Mouse (Mus musculus): ENCODE measurements around the gene Trdn. TPM values are rescaled to one million over a fixed set of nuclear protein-coding genes. Genes with fewer than 3 reads are reported as not detected.

Gene Trdn
- 193 and 215 TPM in 2 replicates for polyA plus RNA-seq (2015; fragmentation: Nextera tagmentation; extraction: Ambion mirVana)

GRCm38 (mm10) chr10:33080254-33080653 is at the start of gene Trdn:
Trdn (plus strand) TSS chr10:33080554.
- H3K27me3 ChIP-seq (replicated peaks): no peaks in the 10 kb centered on the region
- no peak for ATAC-seq (ENCODE audit: extremely low read depth, insufficient number of reproducible peaks, low FRiP score, low TSS enrichment)
- 92% methylated on average over 1 of the region's 1 CpGs for WGBS
- H3K9me3 ChIP-seq: no peaks in the 10 kb centered on the region
- H3K36me3 ChIP-seq: no peaks in the 10 kb centered on the region
- H3K4me3 ChIP-seq: no peak within 1 kb of the TSS
- H3K4me2 ChIP-seq: no peak within 1 kb of the TSS
- H3K4me1 ChIP-seq: peaks cover 10% of the 10 kb centered on the region
- no peak within 1 kb of the TSS for H3K9ac ChIP-seq
- no peak within 1 kb of the TSS for H3K27ac ChIP-seq (replicated peaks)

- WGBS: 72% methylated on average over 1 of the region's 1 CpGs
- no peak for ATAC-seq (ENCODE audit: extremely low read depth, insufficient number of reproducible peaks, low FRiP score, low TSS enrichment)
- no peak overlapping the region for H3K27ac ChIP-seq (replicated peaks)
- H3K36me3 ChIP-seq: no peaks in the 10 kb centered on the region
- H3K9me3 ChIP-seq: no peaks in the 10 kb centered on the region
- no peaks in the 10 kb centered on the region for H3K27me3 ChIP-seq (replicated peaks)
- no peak overlapping the region for H3K4me2 ChIP-seq
- H3K4me1 ChIP-seq: no peaks in the 10 kb centered on the region
- H3K9ac ChIP-seq: no peak overlapping the region
- H3K4me3 ChIP-seq: no peak overlapping the region
Measured at GRCm38 (mm10) chr10:33060771-33061170, 19.6 kb upstream of the Trdn start.

- H3K4me3 ChIP-seq: no peak overlapping the region
- H3K9me3 ChIP-seq: no peaks in the 10 kb centered on the region
- H3K4me2 ChIP-seq: no peak overlapping the region
- H3K36me3 ChIP-seq: no peaks in the 10 kb centered on the region
- 87% methylated on average over 1 of the region's 1 CpGs for WGBS
- no peak overlapping the region for H3K9ac ChIP-seq
- no peak for ATAC-seq (ENCODE audit: extremely low read depth, insufficient number of reproducible peaks, low FRiP score, low TSS enrichment)
- H3K27ac ChIP-seq (replicated peaks): no peak overlapping the region
- H3K27me3 ChIP-seq (replicated peaks): no peaks in the 10 kb centered on the region
- H3K4me1 ChIP-seq: no peaks in the 10 kb centered on the region
Measured at GRCm38 (mm10) chr10:33065566-33065965, 14.8 kb upstream of the Trdn start.

- H3K36me3 ChIP-seq: no peaks in the 10 kb centered on the region
- no peaks in the 10 kb centered on the region for H3K27me3 ChIP-seq (replicated peaks)
- H3K4me2 ChIP-seq: no peak overlapping the region
- no peak overlapping the region for H3K4me3 ChIP-seq
- no peak for ATAC-seq (ENCODE audit: extremely low read depth, insufficient number of reproducible peaks, low FRiP score, low TSS enrichment)
- no peak overlapping the region for H3K9ac ChIP-seq
- H3K9me3 ChIP-seq: no peaks in the 10 kb centered on the region
- 0 out of 2 replicates have a peak, but pooled peaks cover 4% of the 10 kb centered on the region for H3K4me1 ChIP-seq
- no peak overlapping the region for H3K27ac ChIP-seq (replicated peaks)
- WGBS: 56% methylated on average over 3 of the region's 3 CpGs
Measured at GRCm38 (mm10) chr10:33073126-33073525, 7.2 kb upstream of the Trdn start.

GRCm38 (mm10) chr10:33082151-33082844 is 1.9 kb downstream of the Trdn start:
- Histone ChIP-seq H3K9ac (no peak overlapping the region; the same call in 1 of the 2 replicates), H3K9me3 (no peaks in the 10 kb centered on the region), H3K4me3 (no peak overlapping the region), H3K4me2 (peak overlapping the region; percentile 51), H3K36me3 (no peaks in the 10 kb centered on the region), H3K4me1 (peaks cover 14% of the 10 kb centered on the region), H3K27ac (replicated peaks) (peak overlapping the region; percentile 73), H3K27me3 (replicated peaks) (no peaks in the 10 kb centered on the region)
- no peak for ATAC-seq (ENCODE audit: extremely low read depth, insufficient number of reproducible peaks, low FRiP score, low TSS enrichment)
- 59% methylated on average over 2 of the region's 2 CpGs for WGBS

- Histone ChIP-seq H3K36me3 (no peaks in the 10 kb centered on the region), H3K4me3 (peak overlapping the region; percentile 58), H3K27me3 (replicated peaks) (no peaks in the 10 kb centered on the region), H3K9ac (peak overlapping the region; percentile 78), H3K27ac (replicated peaks) (peak overlapping the region; percentile 94), H3K9me3 (no peaks in the 10 kb centered on the region), H3K4me2 (peak overlapping the region; percentile 51), H3K4me1 (peaks cover 20% of the 10 kb centered on the region)
- WGBS: 42% methylated on average over 1 of the region's 1 CpGs
- no peak for ATAC-seq (ENCODE audit: extremely low read depth, insufficient number of reproducible peaks, low FRiP score, low TSS enrichment)
Measured at GRCm38 (mm10) chr10:33082961-33083626, 2.7 kb downstream of the Trdn start.

GRCm38 (mm10) chr10:33083627-33084158 is 3.3 kb downstream of the Trdn start:
- no peak for ATAC-seq (ENCODE audit: extremely low read depth, insufficient number of reproducible peaks, low FRiP score, low TSS enrichment)
- WGBS: 24% methylated on average over 5 of the region's 5 CpGs
- peak overlapping the region; percentile 94 for H3K27ac ChIP-seq (replicated peaks)

GRCm38 (mm10) chr10:33088403-33088802 is 8.0 kb downstream of the Trdn start:
- Histone ChIP-seq H3K27ac (replicated peaks) (no peak overlapping the region), H3K9ac (no peak overlapping the region), H3K27me3 (replicated peaks) (no peaks in the 10 kb centered on the region), H3K9me3 (no peaks in the 10 kb centered on the region), H3K4me1 (peaks cover 40% of the 10 kb centered on the region), H3K36me3 (no peaks in the 10 kb centered on the region), H3K4me3 (no peak overlapping the region), H3K4me2 (no peak overlapping the region)
- ATAC-seq (ENCODE audit: extremely low read depth, insufficient number of reproducible peaks, low FRiP score, low TSS enrichment): no peak

More at GRCm38 (mm10) chr10:33083627-33084158, 3.3 kb downstream of the Trdn start:
- peaks cover 26% of the 10 kb centered on the region for H3K4me1 ChIP-seq
- no peaks in the 10 kb centered on the region for H3K27me3 ChIP-seq (replicated peaks)
- peak overlapping the region; percentile 51 for H3K4me2 ChIP-seq
- H3K4me3 ChIP-seq: peak overlapping the region; percentile 58
- H3K9me3 ChIP-seq: no peaks in the 10 kb centered on the region
- H3K36me3 ChIP-seq: no peaks in the 10 kb centered on the region
- peak overlapping the region; percentile 78 for H3K9ac ChIP-seq

GRCm38 (mm10) chr10:33092400-33092799 is 12.0 kb downstream of the Trdn start:
- no peak for ATAC-seq (ENCODE audit: extremely low read depth, insufficient number of reproducible peaks, low FRiP score, low TSS enrichment)
- H3K9ac ChIP-seq: no peak overlapping the region
- H3K4me1 ChIP-seq: peaks cover 49% of the 10 kb centered on the region
- no peak overlapping the region for H3K4me3 ChIP-seq
- H3K36me3 ChIP-seq: no peaks in the 10 kb centered on the region
- 15% methylated on average over 1 of the region's 1 CpGs for WGBS
- H3K27ac ChIP-seq (replicated peaks): no peak overlapping the region
- no peaks in the 10 kb centered on the region for H3K27me3 ChIP-seq (replicated peaks)
- H3K9me3 ChIP-seq: no peaks in the 10 kb centered on the region
- no peak overlapping the region for H3K4me2 ChIP-seq

GRCm38 (mm10) chr10:33107942-33108341 is 27.6 kb downstream of the Trdn start:
- Histone ChIP-seq H3K9me3 (no peaks in the 10 kb centered on the region), H3K4me3 (no peak overlapping the region), H3K36me3 (no peaks in the 10 kb centered on the region), H3K27me3 (replicated peaks) (no peaks in the 10 kb centered on the region), H3K27ac (replicated peaks) (no peak overlapping the region), H3K9ac (no peak overlapping the region), H3K4me2 (no peak overlapping the region), H3K4me1 (peaks cover 6% of the 10 kb centered on the region)
- ATAC-seq (ENCODE audit: extremely low read depth, insufficient number of reproducible peaks, low FRiP score, low TSS enrichment): no peak

GRCm38 (mm10) chr10:33123028-33123427 is 42.7 kb downstream of the Trdn start:
- Histone ChIP-seq H3K9me3 (no peaks in the 10 kb centered on the region), H3K4me2 (peak overlapping the region; percentile 17), H3K27me3 (replicated peaks) (no peaks in the 10 kb centered on the region), H3K9ac (no peak overlapping the region), H3K36me3 (no peaks in the 10 kb centered on the region), H3K27ac (replicated peaks) (0 out of 2 replicates have a peak overlapping the region, but pooled peaks have one; percentile 20), H3K4me3 (no peak overlapping the region), H3K4me1 (peaks cover 22% of the 10 kb centered on the region)
- ATAC-seq (ENCODE audit: extremely low read depth, insufficient number of reproducible peaks, low FRiP score, low TSS enrichment): peak; percentile 46; the same call in 1 of the 2 replicates
